Mouse (Mus musculus) testis, adult 2 months (tissue): ENCODE data around the gene Gmcl1. TPM values are rescaled to one million over a fixed set of nuclear protein-coding genes. Genes with fewer than 3 reads are reported as not detected.

Experiments
- H3K27ac ChIP-seq: fragments of 200-500 bp; 2 replicates; pipeline ENCODE4 v1.5.1; 2012; ENCODE audit warnings: low read depth, low read length; ENCODE audit not compliant: control insufficient read depth, insufficient read depth
- H3K27me3 ChIP-seq: fragments of 200-500 bp; 2 replicates; pipeline ENCODE4 v1.6.1; 2012; ENCODE audit warnings: mild to moderate bottlenecking, low read length, moderate library complexity; ENCODE audit not compliant: control insufficient read depth, insufficient read depth
- H3K36me3 ChIP-seq: fragments of 200-500 bp; 2 replicates; pipeline ENCODE4 v1.6.1; 2012; ENCODE audit warnings: mild to moderate bottlenecking, low read length; ENCODE audit not compliant: control insufficient read depth, insufficient read depth
- H3K4me1 ChIP-seq: fragments of 200-500 bp; 2 replicates; pipeline ENCODE4 v1.6.1; 2012; ENCODE audit warnings: low read length; ENCODE audit not compliant: control insufficient read depth, insufficient read depth
- H3K4me3 ChIP-seq: fragments of 200-500 bp; 2 replicates; pipeline ENCODE4 v1.5.1; 2012; ENCODE audit warnings: low read depth, mild to moderate bottlenecking, low read length, moderate library complexity, mixed read lengths; ENCODE audit not compliant: control insufficient read depth
- CTCF ChIP-seq: fragments of 200-500 bp; IDR thresholded peaks from 2 replicates; pipeline ENCODE4 v1.5.1; 2012; ENCODE audit warnings: low read depth, mild to moderate bottlenecking, inconsistent platforms, low read length, moderate library complexity; ENCODE audit not compliant: control insufficient read depth, insufficient read depth, insufficient replicate concordance
- POLR2A ChIP-seq: fragments of 200-500 bp; IDR thresholded peaks from 2 replicates; pipeline ENCODE4 v1.6.1; 2012; ENCODE audit warnings: low read depth, mild to moderate bottlenecking, inconsistent platforms, low read length, moderate library complexity; ENCODE audit not compliant: control insufficient read depth
- polyA plus RNA-seq: library from polyadenylated mRNA; depleted of rRNA; stranded (reverse); fragments of >200 nt; gene quantifications from 2 replicates; pipeline ENCODE4 v1.2.3, GENCODE M21; 2012

Gmcl1 gene
- polyA plus RNA-seq, 1 experiment: 51.2 TPM

GRCm38 (mm10) chr6:86736313-86736712 is 3.1 kb upstream of the Gmcl1 start:
- H3K4me3 ChIP-seq: no peak overlapping the region
- no peak overlapping the region for H3K27ac ChIP-seq
- no peaks in the 10 kb centered on the region for H3K27me3 ChIP-seq
- no peak for TF ChIP-seq CTCF
- no peak for TF ChIP-seq POLR2A
- H3K36me3 ChIP-seq: no peaks in the 10 kb centered on the region; the same call in 1 of the 2 replicates
- peaks cover 4% of the 10 kb centered on the region; the same call in 1 of the 2 replicates for H3K4me1 ChIP-seq

GRCm38 (mm10) chr6:86732276-86733173 is 658 bp downstream of the Gmcl1 start:
- peaks cover 4% of the 10 kb centered on the region; the same call in 1 of the 2 replicates for H3K4me1 ChIP-seq
- peak overlapping the region; percentile 93 for H3K4me3 ChIP-seq
- TF ChIP-seq POLR2A (no peak), CTCF (no peak)
- H3K36me3 ChIP-seq: no peaks in the 10 kb centered on the region; the same call in 1 of the 2 replicates
- H3K27ac ChIP-seq: peak overlapping the region; percentile 92
- no peaks in the 10 kb centered on the region for H3K27me3 ChIP-seq

- H3K27me3 ChIP-seq: no peaks in the 10 kb centered on the region
- H3K27ac ChIP-seq: no peak overlapping the region
- H3K4me3 ChIP-seq: no peak overlapping the region
- TF ChIP-seq POLR2A (no peak), CTCF (no peak)
- peaks cover 4% of the 10 kb centered on the region; the same call in 1 of the 2 replicates for H3K4me1 ChIP-seq
- peaks cover 3% of the 10 kb centered on the region; the same call in 1 of the 2 replicates for H3K36me3 ChIP-seq
These were observed 4.5 kb downstream of the Gmcl1 start for GRCm38 (mm10) chr6:86728711-86729110.

GRCm38 (mm10) chr6:86721977-86722376 is 11.2 kb downstream of the Gmcl1 start:
- no peaks in the 10 kb centered on the region for H3K4me1 ChIP-seq
- no peak overlapping the region for H3K4me3 ChIP-seq
- H3K36me3 ChIP-seq: peaks cover 5% of the 10 kb centered on the region
- no peak for TF ChIP-seq POLR2A
- no peak for TF ChIP-seq CTCF
- H3K27me3 ChIP-seq: no peaks in the 10 kb centered on the region
- H3K27ac ChIP-seq: no peak overlapping the region

- H3K4me1 ChIP-seq: no peaks in the 10 kb centered on the region
- H3K36me3 ChIP-seq: peaks cover 4% of the 10 kb centered on the region
- no peaks in the 10 kb centered on the region for H3K27me3 ChIP-seq
- H3K27ac ChIP-seq: no peak overlapping the region
- no peak for TF ChIP-seq POLR2A
- no peak for TF ChIP-seq CTCF
- no peak overlapping the region for H3K4me3 ChIP-seq
These were observed 25.0 kb downstream of the Gmcl1 start for GRCm38 (mm10) chr6:86708072-86708774.

- H3K4me3 ChIP-seq: no peak overlapping the region
- H3K27ac ChIP-seq: no peak overlapping the region
- TF ChIP-seq POLR2A: no peak
- TF ChIP-seq CTCF: no peak
- H3K4me1 ChIP-seq: no peaks in the 10 kb centered on the region
- H3K27me3 ChIP-seq: no peaks in the 10 kb centered on the region
- peaks cover 9% of the 10 kb centered on the region for H3K36me3 ChIP-seq
These were observed 30.6 kb downstream of the Gmcl1 start for GRCm38 (mm10) chr6:86702577-86702976.

GRCm38 (mm10) chr6:86697903-86698302 is 35.3 kb downstream of the Gmcl1 start:
- no peaks in the 10 kb centered on the region for H3K27me3 ChIP-seq
- no peaks in the 10 kb centered on the region for H3K4me1 ChIP-seq
- no peak overlapping the region for H3K27ac ChIP-seq
- no peak overlapping the region for H3K4me3 ChIP-seq
- no peak for TF ChIP-seq POLR2A
- TF ChIP-seq CTCF: no peak
- H3K36me3 ChIP-seq: peaks cover 12% of the 10 kb centered on the region
